Mouse (Mus musculus) stomach, postnatal 0 days (tissue): ENCODE results near the gene Olfr437. TPM values are rescaled to one million over a fixed set of nuclear protein-coding genes. Genes with fewer than 3 reads are reported as not detected.
"Not testable (repeated sequence)": the region's sequence is repeated elsewhere in the genome, so short reads cannot be mapped to it uniquely, and the experiment has no call there.

ENCODE experiments used
- ATAC-seq: fragments of 200-750 bp; cut with Nextera tagmentation; 2 replicates; pipeline ENCODE4 v1.8.0; 2017; ENCODE audit not compliant: low FRiP score, low TSS enrichment
- DNase-seq: peaks from one replicate; pipeline ENCODE4 v3.0.0-alpha.2; 2016; ENCODE audit warnings: low spot score
- H3K27ac ChIP-seq: fragments of 300-500 bp; sonication (generic); replicated peaks from 2 replicates; pipeline ENCODE4 v1.5.1; 2014; ENCODE audit warnings: mild to moderate bottlenecking, control low read depth
- H3K27me3 ChIP-seq: fragments of 300-500 bp; sonication (generic); 2 replicates; pipeline ENCODE4 v1.6.1; 2014; ENCODE audit warnings: low read length; ENCODE audit not compliant: control insufficient read depth, insufficient read depth
- H3K36me3 ChIP-seq: fragments of 300-500 bp; sonication (generic); 2 replicates; pipeline ENCODE4 v1.6.1; 2014; ENCODE audit warnings: low read length, mixed read lengths; ENCODE audit not compliant: control insufficient read depth, insufficient read depth
- H3K4me1 ChIP-seq: fragments of 300-500 bp; sonication (generic); replicated peaks from 2 replicates; pipeline ENCODE4 v1.6.1; 2014; ENCODE audit warnings: antibody characterized with exemption; ENCODE audit not compliant: control insufficient read depth, insufficient read depth
- H3K4me2 ChIP-seq: fragments of 300-500 bp; sonication (generic); replicated peaks from 2 replicates; pipeline ENCODE4 v1.6.1; 2014; ENCODE audit warnings: low read depth, mild to moderate bottlenecking, control low read depth, moderate library complexity
- H3K4me3 ChIP-seq: fragments of 300-500 bp; sonication (generic); 2 replicates; pipeline ENCODE4 v1.5.1; 2014; ENCODE audit warnings: low read depth, low read length, control low read depth
- H3K9ac ChIP-seq: fragments of 300-500 bp; sonication (generic); 2 replicates; pipeline ENCODE4 v1.6.1; 2014; ENCODE audit warnings: mild to moderate bottlenecking, low read length, control low read depth, mixed read lengths
- H3K9me3 ChIP-seq: fragments of 300-500 bp; sonication (generic); 2 replicates; pipeline ENCODE4 v1.6.1; 2016; ENCODE audit warnings: low read length; ENCODE audit not compliant: control insufficient read depth
- CTCF ChIP-seq: IDR thresholded peaks from 2 replicates; pipeline ENCODE4 v1.5.1; 2016; ENCODE audit warnings: antibody characterized with exemption, low read depth, mild to moderate bottlenecking, moderate library complexity
- EP300 ChIP-seq: optimal IDR thresholded peaks from 2 replicates; pipeline ENCODE3; 2016; ENCODE audit warnings: antibody characterized with exemption
- WGBS: fragments of 180-500 bp; shearing (Covaris S2); extraction: QIAGEN DNeasy Blood & Tissue Kit; methylation state at CpG from one replicate; pipeline ENCODE4 v1.1.7; 2014; 5-methylcytosine and 5-hydroxymethylcytosine counted together
- polyA plus RNA-seq: library from polyadenylated mRNA; unstranded; fragments of >200 nt; fragmentation: Nextera tagmentation; extraction: Ambion mirVana; gene quantifications from 2 replicates; pipeline ENCODE4 v1.2.1, GENCODE M21; 2015

Gene Olfr437
- polyA plus RNA-seq, 1 experiment from 2014 or later: not detected

- no peak for ATAC-seq
- H3K4me1 ChIP-seq: no peaks in the 10 kb centered on the region
- DNase-seq: no peak
- no peaks in the 10 kb centered on the region for H3K27me3 ChIP-seq
- H3K9ac ChIP-seq: no peak overlapping the region
- no peak overlapping the region for H3K4me3 ChIP-seq
- 47% methylated on average over 6 of the region's 6 CpGs for WGBS
- H3K9me3 ChIP-seq: no peaks in the 10 kb centered on the region
- H3K4me2 ChIP-seq: no peak overlapping the region
- TF ChIP-seq EP300 (no peak), CTCF (no peak)
- H3K36me3 ChIP-seq: no peaks in the 10 kb centered on the region
- H3K27ac ChIP-seq: no peak overlapping the region
Measured at GRCm38 (mm10) chr6:43178584-43179501, 15.8 kb downstream of the Olfr437 start.

- Histone ChIP-seq H3K27me3 (no peaks in the 10 kb centered on the region), H3K9me3 (no peaks in the 10 kb centered on the region), H3K4me2 (no peak overlapping the region), H3K4me3 (no peak overlapping the region), H3K27ac (no peak overlapping the region), H3K4me1 (no peaks in the 10 kb centered on the region), H3K36me3 (no peaks in the 10 kb centered on the region), H3K9ac (no peak overlapping the region)
- DNase-seq (no peak), ATAC-seq (no peak)
- 46% methylated on average over 3 of the region's 3 CpGs for WGBS
- TF ChIP-seq CTCF (no peak), EP300 (no peak)
Measured at GRCm38 (mm10) chr6:43190986-43191385, 27.9 kb downstream of the Olfr437 start.

- Histone ChIP-seq H3K27me3 (no peaks in the 10 kb centered on the region), H3K4me2 (no peak within 1 kb of the TSS), H3K4me1 (no peaks in the 10 kb centered on the region), H3K27ac (no peak within 1 kb of the TSS), H3K4me3 (no peak within 1 kb of the TSS), H3K36me3 (no peaks in the 10 kb centered on the region), H3K9me3 (no peaks in the 10 kb centered on the region), H3K9ac (no peak within 1 kb of the TSS)
- no peak for DNase-seq
- no peak for TF ChIP-seq CTCF
- no peak for ATAC-seq
Measured at GRCm38 (mm10) chr6:43196781-43197180, 33.7 kb downstream of the Olfr437 start, which contains the start of gene Olfr435. Gene Olfr435 (plus strand): TSS chr6:43197146.

GRCm38 (mm10) chr6:43198094-43198493, 35.0 kb downstream of the Olfr437 start:
- 39% methylated on average over 3 of the region's 3 CpGs for WGBS
- Histone ChIP-seq H3K36me3 (no peaks in the 10 kb centered on the region), H3K27ac (no peak overlapping the region), H3K27me3 (no peaks in the 10 kb centered on the region), H3K4me1 (no peaks in the 10 kb centered on the region), H3K9ac (no peak overlapping the region), H3K4me3 (no peak overlapping the region), H3K4me2 (no peak overlapping the region), H3K9me3 (no peaks in the 10 kb centered on the region)
- TF ChIP-seq EP300 (no peak), CTCF (no peak)
- no peak for ATAC-seq
- DNase-seq: no peak

- ATAC-seq: no peak
- H3K4me2 ChIP-seq: no peak overlapping the region
- DNase-seq: no peak
- no peaks in the 10 kb centered on the region for H3K4me1 ChIP-seq
- no peak for TF ChIP-seq CTCF
- TF ChIP-seq EP300: no peak
- no peaks in the 10 kb centered on the region for H3K27me3 ChIP-seq
- no peak overlapping the region for H3K27ac ChIP-seq
- no peaks in the 10 kb centered on the region for H3K9me3 ChIP-seq
- no peak overlapping the region for H3K9ac ChIP-seq
- no peaks in the 10 kb centered on the region for H3K36me3 ChIP-seq
- no peak overlapping the region for H3K4me3 ChIP-seq
Measured at GRCm38 (mm10) chr6:43202786-43203185, 39.7 kb downstream of the Olfr437 start.

GRCm38 (mm10) chr6:43205355-43205754, 42.3 kb downstream of the Olfr437 start:
- Histone ChIP-seq H3K4me2 (no peak overlapping the region), H3K36me3 (no peaks in the 10 kb centered on the region), H3K9me3 (no peaks in the 10 kb centered on the region), H3K4me1 (no peaks in the 10 kb centered on the region), H3K4me3 (no peak overlapping the region), H3K9ac (no peak overlapping the region), H3K27ac (no peak overlapping the region), H3K27me3 (no peaks in the 10 kb centered on the region)
- TF ChIP-seq EP300 (no peak), CTCF (no peak)
- no peak for ATAC-seq
- DNase-seq: no peak
- 38% methylated on average over 2 of the region's 2 CpGs for WGBS

- H3K9me3 ChIP-seq, DNase-seq, H3K27me3 ChIP-seq, H3K36me3 ChIP-seq, H3K27ac ChIP-seq, H3K4me3 ChIP-seq, H3K9ac ChIP-seq, ATAC-seq, H3K4me1 ChIP-seq, H3K4me2 ChIP-seq: not testable (repeated sequence)
Measured at GRCm38 (mm10) chr6:43212873-43213272, 49.8 kb downstream of the Olfr437 start, which contains the start of gene Olfr434. Gene Olfr434 (plus strand): TSS chr6:43213021.
